ENCODE assay signal across 10 mouse cellular contexts in the genomic region with DNA sequence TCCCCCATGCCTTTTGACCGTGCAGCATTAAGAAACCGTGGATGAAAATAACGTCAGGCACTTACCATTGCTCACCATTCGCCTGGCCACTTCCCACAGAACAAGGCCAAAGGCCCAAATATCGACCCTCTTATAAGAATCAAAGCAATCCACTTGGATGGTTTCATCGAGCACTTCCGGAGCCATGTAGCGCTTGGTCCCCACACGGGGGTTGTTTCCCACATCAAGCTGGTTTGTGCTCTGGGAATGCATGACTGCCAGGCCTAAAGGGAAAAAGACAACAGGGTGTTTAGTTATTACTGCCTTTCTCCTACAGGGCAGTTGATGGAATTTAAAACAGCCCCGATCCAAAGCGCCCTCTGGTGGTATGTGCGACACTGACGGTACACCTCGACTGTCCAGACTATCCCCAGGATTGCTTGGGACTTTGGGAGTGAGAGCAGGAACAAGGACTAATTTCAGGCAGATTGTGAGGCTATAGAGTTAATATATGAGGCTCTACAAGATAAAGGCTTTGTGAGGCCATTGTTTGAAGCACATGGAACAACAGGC. TPM values are rescaled to one million over a fixed set of nuclear protein-coding genes. Genes with fewer than 3 reads are reported as not detected.
A peak's percentile ranks its signal among the peaks of the same experiment; 100 is the strongest.
DNase-seq lines count a peak whose midpoint lies in the region; ATAC-seq lines count a peak whose summit lies in the region.
"Had no signal": no experiment of that assay in that cellular context is flagged by ENCODE, and none has a peak within 500 bp of the region (broad histone marks: within the 10 kb centered on the region; RNA-seq: fewer than 3 reads in every experiment).

No protein-coding gene starts in this region.

- H3K4me3 ChIP-seq in hindbrain, embryonic 14.5 days (replicated peaks; ENCODE audit: low read length), result no peak overlapping the region
- H3K4me3 ChIP-seq in hindbrain, embryonic 13.5 days, result no peak overlapping the region
- H3K4me3 ChIP-seq in limb, embryonic 10.5 days, result no peak overlapping the region
- H3K4me3 ChIP-seq: myocyte had no signal

- H3K36me3 ChIP-seq in hindbrain, embryonic 14.5 days (replicated peaks; ENCODE audit: control insufficient read depth, insufficient read depth), result peaks cover 48% of the 10 kb centered on the region
- peaks cover 59% of the 10 kb centered on the region for H3K36me3 ChIP-seq in hindbrain, embryonic 13.5 days
- peaks cover 75% of the 10 kb centered on the region for H3K36me3 ChIP-seq in limb, embryonic 10.5 days

- H3K4me1 ChIP-seq in hindbrain, embryonic 14.5 days (replicated peaks; ENCODE audit: control insufficient read depth, insufficient read depth, low read length), result no peaks in the 10 kb centered on the region
- H3K4me1 ChIP-seq in hindbrain, embryonic 13.5 days (replicated peaks), result peaks cover 3% of the 10 kb centered on the region; the same call in 1 of the 2 replicates
- no peaks in the 10 kb centered on the region for H3K4me1 ChIP-seq in limb, embryonic 10.5 days

- H3K27me3 ChIP-seq in hindbrain, embryonic 14.5 days (ENCODE audit: control insufficient read depth, insufficient read depth, low read length), result no peaks in the 10 kb centered on the region
- no peaks in the 10 kb centered on the region for H3K27me3 ChIP-seq in hindbrain, embryonic 13.5 days
- H3K27me3 ChIP-seq in limb, embryonic 10.5 days (ENCODE audit: low read depth, poor library complexity, severe bottlenecking), result no peaks in the 10 kb centered on the region

- H3K27ac ChIP-seq in hindbrain, embryonic 14.5 days, result no peak overlapping the region
- no peak overlapping the region for H3K27ac ChIP-seq in hindbrain, embryonic 13.5 days
- H3K27ac ChIP-seq in limb, embryonic 10.5 days, result no peak overlapping the region

- H3K9me3 ChIP-seq in hindbrain, embryonic 14.5 days (ENCODE audit: control insufficient read depth, low read length), result no peaks in the 10 kb centered on the region
- H3K9me3 ChIP-seq in hindbrain, embryonic 13.5 days, result no peaks in the 10 kb centered on the region
- no peaks in the 10 kb centered on the region for H3K9me3 ChIP-seq in limb, embryonic 10.5 days (replicated peaks)

- WGBS in hindbrain, embryonic 14.5 days, result 84% methylated on average over 14 of the region's 14 CpGs
- 83% methylated on average over 14 of the region's 14 CpGs for WGBS in hindbrain, embryonic 13.5 days
- 87% methylated on average over 14 of the region's 14 CpGs for WGBS in limb, embryonic 10.5 days

- no peak for ATAC-seq in hindbrain, embryonic 14.5 days (ENCODE audit: low FRiP score)
- no peak for ATAC-seq in hindbrain, embryonic 13.5 days (ENCODE audit: low FRiP score)

- no peak overlapping the region for H3K9ac ChIP-seq in hindbrain, embryonic 14.5 days
- H3K9ac ChIP-seq in hindbrain, embryonic 13.5 days, result no peak overlapping the region

- no peak overlapping the region for H3K4me2 ChIP-seq in hindbrain, embryonic 14.5 days (replicated peaks)
- no peak overlapping the region for H3K4me2 ChIP-seq in hindbrain, embryonic 13.5 days

- peak; percentile 44 for DNase-seq in hindbrain, embryonic 14.5 days (ENCODE audit: low spot score)
- DNase-seq in 3T3-L1 (ENCODE audit: low read depth, low spot score), result peak; percentile 16
- DNase-seq in NIH3T3 (ENCODE audit: low read depth), result peak; percentile 22
- DNase-seq in cerebellum, postnatal 10 days, result peak; percentile 77 to 82
- DNase-seq in limb, embryonic 10.5 days (ENCODE audit: low spot score), result peak; percentile 37
- DNase-seq in thymus, postnatal 4 days, result peak; percentile 57
- DNase-seq in gastrocnemius, postnatal 4 days (ENCODE audit: low spot score in 2 of 2), result no peak

RNA-seq across cellular contexts. Expression of a gene that starts 11.0 kb away (rescaled TPM):
- not detected in 2 replicates for polyA plus RNA-seq in hindbrain, embryonic 14.5 days (2014; fragmentation: Nextera tagmentation; extraction: Ambion mirVana)
- polyA plus RNA-seq in hindbrain, embryonic 13.5 days (2015; fragmentation: Nextera tagmentation; extraction: Ambion mirVana), result not detected in 2 replicates
- not detected in 2 replicates for polyA plus RNA-seq in limb, embryonic 10.5 days (2016; fragmentation: Nextera tagmentation; extraction: Ambion mirVana)
- total RNA-seq in gastrocnemius, postnatal 4 days (2021), result not detected
- polyA plus RNA-seq: large intestine, adult 2 months; myocyte had no signal

Comparison
In these comparisons a context has a peak if more than half of its experiments do, and no peak if none do; other contexts are left out.
1. DNase-seq: peak in hindbrain, embryonic 14.5 days (single experiment), 3T3-L1 (single experiment), NIH3T3 (single experiment), cerebellum, postnatal 10 days (2 of 2), limb, embryonic 10.5 days (single experiment) and thymus, postnatal 4 days (single experiment); none in gastrocnemius, postnatal 4 days (0 of 2).